Mouse (Mus musculus) liver, embryonic 14.5 days (tissue): ENCODE data around the gene Jmjd1c. TPM values are rescaled to one million over a fixed set of nuclear protein-coding genes. Genes with fewer than 3 reads are reported as not detected.

Experiments used
- ATAC-seq: fragments of 200-750 bp; cut with Nextera tagmentation; 2 replicates; pipeline ENCODE4 v1.8.0; 2017; ENCODE audit warnings: moderate number of reproducible peaks, mild to moderate bottlenecking, moderate library complexity; ENCODE audit not compliant: insufficient read depth
- DNase-seq, 3 experiments: peaks; one replicate each; pipeline ENCODE4 v3.0.0-alpha.2; 2012 to 2013; ENCODE audit warnings: low read depth in 3 of 3, low spot score in 3 of 3
- H3K27ac ChIP-seq: fragments of 300-500 bp; sonication (generic); 2 replicates; pipeline ENCODE4 v1.5.1; 2014; ENCODE audit warnings: moderate library complexity, mild to moderate bottlenecking, control low read depth, inconsistent platforms
- H3K27me3 ChIP-seq: fragments of 300-500 bp; sonication (generic); 2 replicates; pipeline ENCODE4 v1.6.1; 2014; ENCODE audit warnings: mild to moderate bottlenecking, low read length, moderate library complexity; ENCODE audit not compliant: control insufficient read depth, insufficient read depth
- H3K36me3 ChIP-seq: fragments of 300-500 bp; sonication (generic); replicated peaks from 2 replicates; pipeline ENCODE4 v1.6.1; 2014; ENCODE audit warnings: low read depth; ENCODE audit not compliant: control insufficient read depth, insufficient read depth
- H3K4me1 ChIP-seq, 2 experiments: fragments of 200-500 bp in 1 of 2; fragments of 300-500 bp in 1 of 2; sonication (generic) in 1 of 2; replicated peaks; 2 replicates each; pipeline ENCODE4 v1.6.1; 2012 to 2014; ENCODE audit warnings: antibody characterized with exemption in 1 of 2, inconsistent platforms in 1 of 2, low read length in 1 of 2; ENCODE audit not compliant: control insufficient read depth in 2 of 2, insufficient read depth in 2 of 2
- H3K4me2 ChIP-seq: fragments of 300-500 bp; sonication (generic); 2 replicates; pipeline ENCODE4 v1.6.1; 2014; ENCODE audit warnings: low read depth, mild to moderate bottlenecking, control low read depth, moderate library complexity
- H3K4me3 ChIP-seq, 2 experiments: fragments of 200-500 bp in 1 of 2; fragments of 300-500 bp in 1 of 2; sonication (generic) in 1 of 2; 2 replicates each; pipeline ENCODE4 v1.5.1; 2012 to 2014; ENCODE audit warnings: low read depth in 2 of 2, low read length in 2 of 2, mild to moderate bottlenecking in 2 of 2, control low read depth in 1 of 2, inconsistent platforms in 1 of 2, moderate library complexity in 1 of 2; ENCODE audit not compliant: insufficient read depth in 1 of 2
- H3K9ac ChIP-seq: fragments of 300-500 bp; sonication (generic); replicated peaks from 2 replicates; pipeline ENCODE4 v1.6.1; 2014; ENCODE audit warnings: mild to moderate bottlenecking, control low read depth, moderate library complexity
- H3K9me3 ChIP-seq: fragments of 300-500 bp; sonication (generic); 2 replicates; pipeline ENCODE4 v1.6.1; 2016; ENCODE audit warnings: low read length, mixed read lengths; ENCODE audit not compliant: control insufficient read depth
- CTCF ChIP-seq: IDR thresholded peaks from 2 replicates; pipeline ENCODE4 v1.5.1; 2016; ENCODE audit warnings: antibody characterized with exemption, low read depth, control low read depth
- EP300 ChIP-seq: IDR thresholded peaks from 2 replicates; pipeline ENCODE4 v1.6.1; 2016; ENCODE audit warnings: antibody characterized with exemption, low read depth
- WGBS: fragments of 180-500 bp; shearing (Covaris S2); extraction: QIAGEN DNeasy Blood & Tissue Kit; methylation state at CpG from one replicate; pipeline ENCODE4 v1.1.7; 2014; ENCODE audit not compliant: insufficient replicate concordance; 5-methylcytosine and 5-hydroxymethylcytosine counted together
- polyA plus RNA-seq, 2 experiments: library from polyadenylated mRNA; depleted of rRNA in 1 of 2; stranded (reverse) in 1 of 2; unstranded in 1 of 2; fragments of >200 nt; fragmentation: Nextera tagmentation in 1 of 2; extraction: Ambion mirVana in 1 of 2; gene quantifications; 2 replicates each; pipeline versions ENCODE4 v1.2.1 to v1.2.3; 2012 to 2014

Jmjd1c gene
- polyA plus RNA-seq, 2 experiments: 6.5 to 8.7 TPM

DNA sequence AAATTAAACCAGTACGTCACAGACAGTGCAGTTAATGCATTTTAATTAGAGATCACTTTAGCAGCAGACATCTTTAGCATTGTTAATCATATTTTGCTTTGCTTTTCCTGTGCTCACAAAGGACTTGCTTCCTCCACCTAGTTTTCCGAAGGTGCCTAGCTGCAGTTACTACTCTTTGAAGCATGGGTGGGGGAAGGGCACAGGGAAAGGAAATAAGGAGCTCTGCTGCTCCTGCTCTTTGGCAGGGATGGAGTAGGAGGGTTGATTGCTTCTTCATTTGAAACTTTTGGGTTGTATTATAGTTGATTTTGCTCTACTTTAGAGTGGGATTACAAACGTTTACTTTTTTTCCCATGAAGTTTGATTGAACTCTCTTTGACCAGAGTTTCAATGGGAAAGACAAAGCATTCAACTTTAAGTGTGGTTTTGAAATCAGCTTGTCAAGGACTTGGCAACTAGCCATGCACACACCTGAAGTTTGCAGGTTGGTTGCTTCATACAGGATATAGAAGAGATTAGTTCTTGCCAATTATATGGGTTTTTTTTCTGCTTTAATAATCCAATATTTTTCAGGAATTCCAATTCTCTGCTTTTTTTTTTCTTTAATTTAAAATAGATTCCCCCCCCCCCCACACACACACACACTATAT, 97.2 kb downstream of the Jmjd1c start:
- no peaks in the 10 kb centered on the region for H3K9me3 ChIP-seq
- H3K27me3 ChIP-seq: no peaks in the 10 kb centered on the region
- no peak for DNase-seq
- H3K4me1 ChIP-seq: peaks cover 0 to 16% of the 10 kb centered on the region in 2 experiments; a peak in 2 of 4 replicates
- no peak overlapping the region for H3K4me2 ChIP-seq
- H3K4me3 ChIP-seq: no peak overlapping the region
- H3K27ac ChIP-seq: no peak overlapping the region
- H3K9ac ChIP-seq: no peak overlapping the region
- 66% methylated on average over 3 of the region's 3 CpGs for WGBS
- H3K36me3 ChIP-seq: no peaks in the 10 kb centered on the region; the same call in 1 of the 2 replicates
- ATAC-seq: no peak
- TF ChIP-seq CTCF (no peak), EP300 (no peak)

DNA sequence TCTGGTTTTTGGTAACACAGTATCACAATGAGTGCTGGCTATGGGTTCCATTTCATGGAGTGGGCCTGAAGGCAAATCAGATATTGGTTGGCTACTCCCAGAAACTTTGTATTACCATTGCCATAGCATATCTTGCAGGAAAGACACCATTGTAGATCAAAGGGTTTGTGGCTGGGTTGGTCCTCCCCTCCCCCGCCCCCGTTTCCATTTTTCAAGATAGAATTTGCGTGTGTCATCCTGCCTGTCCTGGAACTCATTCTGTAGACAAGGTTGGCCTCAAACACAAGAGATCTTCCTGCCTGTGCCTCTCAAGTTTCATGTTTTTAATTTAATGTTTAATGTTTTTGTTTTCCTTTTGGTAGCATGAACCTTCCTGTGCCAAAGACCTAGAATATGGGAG, 98.1 kb downstream of the Jmjd1c start:
- Histone ChIP-seq H3K27ac (no peak overlapping the region), H3K9ac (no peak overlapping the region), H3K4me3 (no peak overlapping the region), H3K4me1 (peaks cover 0 to 13% of the 10 kb centered on the region in 2 experiments; a peak in 2 of 4 replicates), H3K9me3 (no peaks in the 10 kb centered on the region), H3K36me3 (peaks cover 1% of the 10 kb centered on the region), H3K4me2 (no peak overlapping the region), H3K27me3 (no peaks in the 10 kb centered on the region)
- no peak for DNase-seq
- no peak for ATAC-seq
- WGBS: 54% methylated on average over 3 of the region's 3 CpGs
- TF ChIP-seq EP300 (no peak), CTCF (no peak)

GRCm38 (mm10) chr10:67195671-67196070, 99.7 kb downstream of the Jmjd1c start:
- no peak for DNase-seq

DNA sequence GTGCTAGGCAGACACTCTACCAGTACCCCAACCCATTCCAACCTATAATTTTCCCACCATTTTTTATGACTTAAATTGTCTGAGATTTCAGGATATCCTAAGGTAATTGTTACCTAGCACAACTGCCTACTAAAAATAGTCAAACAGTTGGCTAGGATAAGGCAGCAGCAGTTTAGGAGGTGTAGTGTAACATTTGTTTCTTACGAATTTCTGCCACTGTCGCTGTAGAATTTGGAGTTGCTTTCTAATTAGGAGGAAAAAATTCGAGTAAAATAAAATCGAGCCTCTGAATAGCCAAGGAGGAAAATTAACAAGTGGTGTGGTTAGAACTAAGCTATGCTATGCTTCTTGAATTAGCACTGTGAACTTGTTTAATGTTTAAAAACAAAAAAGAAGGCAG, 101.3 kb downstream of the Jmjd1c start:
- H3K9ac ChIP-seq: no peak overlapping the region
- H3K36me3 ChIP-seq: peaks cover 3% of the 10 kb centered on the region
- DNase-seq (no peak), ATAC-seq (no peak)
- no peak for TF ChIP-seq EP300
- no peak for TF ChIP-seq CTCF
- H3K27me3 ChIP-seq: no peaks in the 10 kb centered on the region
- no peak overlapping the region for H3K4me3 ChIP-seq
- 64% methylated on average over 4 of the region's 4 CpGs for WGBS
- no peak overlapping the region for H3K27ac ChIP-seq
- H3K4me2 ChIP-seq: no peak overlapping the region
- H3K9me3 ChIP-seq: no peaks in the 10 kb centered on the region
- peaks cover 0 to 17% of the 10 kb centered on the region in 2 experiments; a peak in 3 of 4 replicates for H3K4me1 ChIP-seq

More at GRCm38 (mm10) chr10:67195671-67196070, 99.7 kb downstream of the Jmjd1c start:
- Histone ChIP-seq H3K27ac (no peak overlapping the region), H3K9ac (no peak overlapping the region), H3K4me2 (no peak overlapping the region), H3K36me3 (peaks cover 3% of the 10 kb centered on the region), H3K27me3 (no peaks in the 10 kb centered on the region), H3K9me3 (no peaks in the 10 kb centered on the region), H3K4me3 (no peak overlapping the region), H3K4me1 (peaks cover 0 to 13% of the 10 kb centered on the region in 2 experiments; a peak in 3 of 4 replicates)
- no peak for ATAC-seq
- 89% methylated on average over 1 of the region's 1 CpGs for WGBS
- TF ChIP-seq CTCF (no peak), EP300 (no peak)

- WGBS: 39% methylated on average over 2 of the region's 2 CpGs
- Histone ChIP-seq H3K27me3 (no peaks in the 10 kb centered on the region), H3K4me3 (no peak overlapping the region), H3K9me3 (no peaks in the 10 kb centered on the region), H3K9ac (no peak overlapping the region), H3K27ac (no peak overlapping the region), H3K4me1 (peaks cover 0 to 21% of the 10 kb centered on the region in 2 experiments; a peak in 3 of 4 replicates), H3K36me3 (peaks cover 3% of the 10 kb centered on the region; the same call in 1 of the 2 replicates), H3K4me2 (no peak overlapping the region)
- DNase-seq (no peak), ATAC-seq (no peak)
- no peak for TF ChIP-seq CTCF
- no peak for TF ChIP-seq EP300
Measured at GRCm38 (mm10) chr10:67197829-67198228, 101.9 kb downstream of the Jmjd1c start.
